Mouse (Mus musculus): ENCODE data around the gene Lgals9.

The Lgals9 gene

DNA sequence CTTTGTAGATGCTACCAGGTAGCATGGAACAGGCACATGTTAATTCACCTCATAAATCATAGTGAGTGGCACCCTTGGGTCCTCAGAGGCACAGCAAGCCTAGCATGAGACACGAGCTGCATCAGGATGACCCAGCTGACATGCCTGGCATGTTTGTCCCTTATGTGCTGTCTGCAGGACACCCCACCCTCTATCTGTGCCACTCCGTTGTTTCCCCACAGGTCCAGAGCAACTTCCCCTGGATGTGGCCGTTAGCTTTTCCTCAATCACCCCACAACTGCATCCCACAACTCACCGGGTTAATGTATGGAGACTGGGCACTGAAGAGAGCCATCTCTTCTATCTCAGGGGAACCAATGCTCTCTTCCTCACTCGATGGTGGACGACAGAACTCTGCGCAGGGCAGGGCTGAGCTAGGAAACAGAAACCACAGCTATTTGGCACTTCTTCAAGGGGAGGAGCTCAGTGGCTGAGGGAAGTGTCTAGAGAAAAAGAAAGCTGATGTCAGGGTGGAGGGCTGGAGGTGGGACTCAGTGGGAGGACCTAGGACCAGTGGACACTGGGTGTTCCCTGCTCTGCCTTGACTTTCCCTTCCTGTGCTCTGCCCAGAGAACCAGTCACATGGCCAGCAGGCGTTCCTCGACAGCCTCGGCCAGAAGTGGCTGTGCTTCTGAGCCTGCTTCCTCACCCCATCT lies at the start of gene Lgals9:
Lgals9 (minus strand) TSS at position 464 of the 695 bp plus-strand sequence.
- peak; percentile 44 for DNase-seq (ENCODE audit: low spot score)

DNA sequence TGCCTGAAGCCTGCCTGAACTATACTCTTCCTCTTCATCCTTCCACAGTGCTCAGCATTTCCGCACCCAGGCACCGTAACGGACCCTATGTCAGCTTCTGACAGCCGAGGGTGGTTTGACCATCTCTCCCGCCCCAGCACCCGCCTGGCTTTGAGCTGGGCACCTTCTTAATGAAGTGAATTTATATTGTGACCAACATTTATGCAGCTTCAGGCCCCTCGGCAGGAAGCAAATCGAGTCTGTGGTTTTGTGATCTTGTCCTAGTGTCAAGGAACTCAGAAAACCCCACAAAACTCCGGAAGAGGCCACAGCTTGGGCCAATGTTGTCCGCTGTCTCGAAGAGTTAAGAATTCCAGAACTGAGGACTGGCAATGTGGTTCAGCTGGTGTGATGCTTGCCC lies 48.9 kb upstream of the Lgals9 start:
- no peak for DNase-seq (ENCODE audit: low spot score)

DNA sequence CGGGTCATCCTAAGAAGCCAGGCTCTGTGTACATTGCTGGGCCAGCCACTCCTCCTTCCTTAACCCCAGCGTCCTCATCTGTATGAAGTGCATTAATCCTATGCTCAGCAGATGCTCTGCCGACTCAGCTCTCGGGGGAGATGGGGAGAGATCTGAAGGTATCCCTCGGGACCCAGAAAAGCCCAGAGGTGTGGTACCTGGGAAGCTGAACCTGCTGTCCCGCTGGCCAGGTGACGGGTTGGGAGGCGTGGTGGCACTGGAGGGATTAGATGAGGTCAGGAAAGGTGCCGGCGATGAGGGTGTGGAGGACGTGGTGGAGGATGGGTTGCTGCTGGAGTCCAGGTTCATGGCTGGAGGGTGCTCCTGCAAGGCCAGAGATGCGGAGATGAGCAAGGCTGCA lies 48.3 kb upstream of the Lgals9 start:
- no peak for DNase-seq (ENCODE audit: low spot score)

DNA sequence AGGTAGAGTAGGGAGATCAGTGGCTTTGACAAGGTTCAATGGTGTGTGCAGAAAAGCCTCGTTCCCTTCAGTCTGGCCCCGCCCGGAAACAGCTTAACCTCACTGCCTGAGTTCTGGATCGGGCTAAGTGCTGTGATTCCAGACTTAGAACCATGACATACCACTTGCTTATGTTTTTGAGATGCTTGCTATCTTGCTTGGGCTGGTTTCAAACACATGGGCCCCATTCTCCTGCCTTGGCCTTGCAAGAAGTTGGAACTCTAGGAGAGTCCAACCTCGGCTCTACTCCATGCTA lies 46.7 kb upstream of the Lgals9 start:
- DNase-seq (ENCODE audit: low spot score): no peak

DNA sequence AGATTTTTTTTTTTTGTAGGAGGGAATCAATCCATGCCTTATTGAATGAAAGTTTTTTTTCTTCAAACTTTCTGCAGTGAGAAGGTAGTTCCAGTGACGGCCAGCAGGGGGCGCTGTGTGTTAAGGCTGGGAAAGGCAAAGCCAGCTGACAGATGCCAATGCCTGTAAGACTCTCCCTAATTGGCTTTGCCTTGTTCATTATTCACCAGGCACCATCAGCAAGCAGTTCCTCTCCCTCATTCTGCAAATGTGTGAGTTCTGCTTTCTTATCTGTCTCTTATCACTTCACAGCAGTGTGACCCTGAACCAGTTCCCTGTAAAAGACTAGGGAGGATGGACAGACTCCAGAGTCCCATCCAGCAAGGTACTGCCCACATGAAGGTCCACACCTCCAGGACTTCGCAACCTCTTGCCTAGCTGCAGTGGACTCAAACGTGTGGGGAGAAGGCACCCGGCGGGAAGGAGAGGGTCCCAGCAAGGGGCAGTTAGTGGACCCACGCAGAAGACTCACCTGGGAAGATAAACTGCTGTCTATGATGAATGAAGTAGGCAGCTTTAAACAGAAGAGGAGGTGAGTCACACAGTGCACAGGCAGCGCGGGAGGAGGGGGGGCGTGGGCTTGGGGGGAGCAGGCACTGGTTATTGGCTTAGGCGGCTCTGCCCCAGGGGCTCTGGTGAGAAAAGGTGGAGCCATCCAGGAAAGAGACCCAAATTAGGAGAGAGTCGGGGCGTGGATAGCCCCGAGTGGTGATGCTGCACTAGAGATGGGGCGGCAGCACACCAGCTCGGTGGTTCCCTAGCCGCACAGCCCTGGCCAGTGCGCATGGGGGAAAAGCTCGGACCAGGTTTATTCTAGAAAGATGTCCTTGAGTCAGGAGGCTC lies 46.1 kb upstream of the Lgals9 start:
- peak; percentile 64 for DNase-seq (ENCODE audit: low spot score)

DNA sequence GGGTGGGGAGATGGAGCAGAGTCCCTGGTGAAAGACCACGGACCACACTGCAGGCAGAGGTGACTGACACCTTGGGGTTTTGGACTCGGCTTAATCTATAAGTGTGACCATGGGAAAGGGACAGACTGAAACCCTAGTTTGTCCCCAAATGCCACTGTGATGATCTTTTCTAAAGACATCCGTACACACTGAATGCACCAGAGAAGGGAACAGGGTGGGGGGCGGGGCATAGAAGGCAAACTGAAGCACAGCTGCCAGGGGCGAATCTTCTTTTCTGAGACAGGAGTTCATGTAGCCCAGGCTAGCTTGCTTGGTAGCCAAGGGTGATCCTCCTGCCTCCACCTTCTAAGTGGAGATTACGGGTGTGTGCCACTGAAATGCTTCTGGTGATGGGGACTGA lies 39.0 kb upstream of the Lgals9 start:
- no peak for DNase-seq (ENCODE audit: low spot score)

DNA sequence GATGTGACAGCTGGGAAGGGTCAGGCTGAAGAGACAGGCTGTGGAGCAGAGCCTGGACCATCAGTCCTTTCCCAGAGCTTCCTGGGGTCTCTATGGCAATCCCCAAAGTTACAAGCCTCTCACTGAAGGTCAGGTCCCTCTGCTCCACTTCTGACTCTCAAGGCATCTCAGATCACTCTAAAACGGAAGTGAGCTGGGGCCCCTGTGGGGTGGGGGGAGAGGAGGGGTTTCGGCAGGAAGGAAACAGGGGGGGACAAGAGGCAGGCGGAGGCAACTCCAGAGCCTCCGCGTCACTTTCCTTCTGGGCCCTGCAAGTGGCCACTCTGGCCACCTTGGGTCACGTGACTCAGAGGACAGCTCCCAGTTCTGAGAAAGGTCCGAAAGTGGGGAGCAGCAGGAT lies 38.6 kb upstream of the Lgals9 start:
- no peak for DNase-seq (ENCODE audit: low spot score)

DNA sequence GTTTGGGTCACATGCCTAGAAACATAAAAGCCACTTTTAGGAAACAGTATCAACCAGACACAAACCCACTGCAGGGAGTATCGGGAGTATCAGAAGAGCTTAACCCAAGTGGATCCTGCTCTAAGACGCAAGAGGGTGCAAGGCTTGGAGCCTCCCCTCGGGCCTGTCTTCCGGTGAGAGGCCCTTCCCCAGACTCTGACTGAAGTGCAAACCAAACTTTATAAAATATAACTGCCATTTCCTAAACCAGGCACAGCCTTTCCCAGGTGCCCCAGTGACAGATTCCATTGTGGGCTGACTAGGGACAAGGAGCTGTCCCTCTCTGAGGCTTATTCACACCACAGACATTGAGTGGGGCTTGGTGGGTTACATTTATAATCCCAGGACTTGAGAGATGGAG lies 38.1 kb upstream of the Lgals9 start:
- no peak for DNase-seq (ENCODE audit: low spot score)

DNA sequence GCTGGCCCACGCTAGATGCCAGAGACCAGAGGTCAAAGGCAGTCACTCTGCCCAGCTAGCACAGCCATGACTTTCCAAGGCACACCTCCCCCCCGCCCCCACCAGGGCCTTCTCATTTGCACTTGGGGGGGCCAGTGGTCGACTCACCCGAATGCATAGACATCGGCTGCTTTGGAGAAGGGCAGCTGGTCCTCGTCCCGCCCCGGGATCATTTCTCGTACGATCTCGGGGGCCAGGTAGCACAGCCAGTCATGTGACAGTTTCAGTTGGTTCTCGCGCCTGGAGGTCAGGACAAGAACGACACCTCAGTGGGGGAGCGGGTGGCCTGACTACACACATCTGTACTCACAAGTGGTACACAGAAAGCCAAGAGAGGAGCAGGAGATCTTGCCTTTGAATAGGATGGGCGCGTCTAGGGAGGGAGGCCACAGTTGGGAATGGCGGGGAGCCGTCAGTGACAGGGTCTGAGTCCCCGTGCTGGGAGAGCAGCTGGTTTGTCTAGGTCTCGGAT lies 35.8 kb upstream of the Lgals9 start:
- no peak for DNase-seq (ENCODE audit: low spot score)

DNA sequence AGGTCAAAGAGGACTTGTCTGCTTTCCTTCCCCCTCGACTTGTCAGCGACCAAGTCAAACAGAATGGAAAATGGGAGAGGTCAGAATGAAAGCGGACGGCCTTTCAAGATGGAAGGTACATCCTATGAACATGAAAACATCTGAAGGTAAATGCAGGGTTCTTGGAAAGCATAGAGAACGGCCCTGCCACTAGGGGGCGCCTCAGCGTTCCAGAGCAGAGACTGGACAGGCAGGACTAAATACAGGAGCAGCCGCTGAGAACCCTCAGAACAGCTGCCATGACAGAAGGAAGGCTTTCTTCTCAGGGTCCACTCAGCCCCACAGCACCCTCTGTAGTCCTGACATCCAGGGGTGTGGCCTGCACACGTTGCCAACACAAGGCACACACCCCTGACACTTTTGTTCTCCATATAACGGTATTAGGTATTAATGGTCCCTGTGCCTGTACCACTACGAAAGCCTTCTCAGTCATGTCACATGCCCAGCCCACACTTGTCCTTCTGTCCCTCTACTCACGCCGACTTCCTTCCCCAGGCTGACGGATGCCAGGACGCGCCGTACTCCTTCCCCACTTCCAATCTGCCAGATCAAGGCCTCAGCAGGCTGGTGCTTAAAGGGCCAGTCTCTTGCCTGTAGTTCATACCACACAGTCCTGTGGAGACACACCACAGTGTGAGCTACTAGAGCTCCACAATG lies 35.2 kb upstream of the Lgals9 start:
- peak; percentile 42 for DNase-seq (ENCODE audit: low spot score)

DNA sequence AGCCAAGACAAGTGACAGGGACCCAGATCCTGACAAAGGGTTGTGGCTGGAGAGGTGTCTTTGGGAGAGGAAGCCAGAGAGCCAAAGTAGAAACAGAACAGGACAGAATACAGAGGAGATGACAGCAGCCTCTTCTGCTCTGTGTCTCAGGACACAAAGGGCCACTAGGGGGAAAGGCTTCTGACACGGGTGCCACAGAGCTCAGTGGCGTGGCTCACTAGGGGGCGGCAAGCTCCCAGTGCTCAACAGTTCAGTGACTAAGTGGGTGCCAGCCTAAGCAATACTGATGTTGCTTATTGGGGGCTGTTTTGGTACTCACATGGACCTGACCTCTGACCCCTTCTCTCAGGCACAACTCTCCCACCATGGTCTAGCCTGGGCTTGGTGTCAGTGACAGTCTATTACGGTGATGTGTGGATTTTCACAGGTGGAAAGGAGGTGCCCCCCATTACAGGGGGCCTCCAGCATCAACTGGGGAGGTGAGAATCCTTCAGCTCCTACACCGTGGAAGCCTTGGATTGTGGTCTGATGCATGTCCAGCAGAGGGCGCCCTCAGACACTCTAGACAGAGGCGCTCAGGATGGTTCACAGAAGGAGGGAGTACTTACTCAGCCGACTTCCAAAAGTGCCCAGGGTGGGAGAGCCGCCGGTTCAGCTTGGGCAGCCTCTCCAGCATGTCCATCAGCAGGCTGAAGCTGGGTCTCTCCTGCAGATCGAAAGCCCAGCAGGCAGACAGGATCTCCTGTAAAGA lies 34.4 kb upstream of the Lgals9 start:
- DNase-seq (ENCODE audit: low spot score): peak; percentile 66

DNA sequence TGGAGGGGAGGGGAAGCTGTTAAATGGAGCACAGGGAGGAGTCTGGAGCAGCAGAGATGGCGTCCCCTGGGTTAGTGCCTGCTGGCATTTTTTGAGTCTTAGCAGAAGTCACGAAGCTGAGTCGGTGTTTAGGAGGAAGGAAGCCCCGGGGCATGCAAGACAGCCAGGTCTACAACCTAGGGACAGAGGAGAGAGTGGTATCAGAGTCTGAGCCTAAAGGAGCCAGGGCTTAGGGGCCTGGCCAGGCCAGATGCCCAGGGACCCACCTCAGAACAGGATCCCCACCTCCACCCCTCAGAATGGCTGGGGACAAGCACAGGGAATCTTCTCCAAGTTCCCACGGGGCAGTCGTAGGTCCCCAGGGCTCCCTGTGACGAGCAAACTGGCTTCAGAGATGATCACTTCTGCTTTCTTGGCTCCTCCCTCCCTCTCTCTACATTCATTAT lies 32.4 kb upstream of the Lgals9 start:
- no peak for DNase-seq (ENCODE audit: low spot score)

DNA sequence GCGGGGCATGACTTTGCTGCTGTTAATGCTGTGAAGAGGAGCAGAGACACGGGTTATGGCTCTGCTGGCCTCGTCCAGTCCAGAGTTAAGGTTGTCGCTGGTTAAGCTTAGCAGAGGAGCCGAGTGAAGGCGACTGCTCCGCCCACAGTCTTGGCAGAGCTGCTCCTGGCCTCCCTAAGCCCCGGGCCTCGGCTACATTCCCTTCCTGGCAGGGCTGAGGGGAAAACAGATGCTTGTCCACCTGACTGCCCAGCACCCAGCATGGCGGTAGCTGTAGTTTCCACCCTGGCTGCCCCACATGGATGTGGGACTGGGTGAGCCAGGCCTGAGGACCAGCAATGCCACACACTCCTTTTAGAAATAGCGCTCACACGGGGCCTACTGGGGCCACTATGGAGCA lies 31.5 kb upstream of the Lgals9 start:
- DNase-seq (ENCODE audit: low spot score): no peak

DNA sequence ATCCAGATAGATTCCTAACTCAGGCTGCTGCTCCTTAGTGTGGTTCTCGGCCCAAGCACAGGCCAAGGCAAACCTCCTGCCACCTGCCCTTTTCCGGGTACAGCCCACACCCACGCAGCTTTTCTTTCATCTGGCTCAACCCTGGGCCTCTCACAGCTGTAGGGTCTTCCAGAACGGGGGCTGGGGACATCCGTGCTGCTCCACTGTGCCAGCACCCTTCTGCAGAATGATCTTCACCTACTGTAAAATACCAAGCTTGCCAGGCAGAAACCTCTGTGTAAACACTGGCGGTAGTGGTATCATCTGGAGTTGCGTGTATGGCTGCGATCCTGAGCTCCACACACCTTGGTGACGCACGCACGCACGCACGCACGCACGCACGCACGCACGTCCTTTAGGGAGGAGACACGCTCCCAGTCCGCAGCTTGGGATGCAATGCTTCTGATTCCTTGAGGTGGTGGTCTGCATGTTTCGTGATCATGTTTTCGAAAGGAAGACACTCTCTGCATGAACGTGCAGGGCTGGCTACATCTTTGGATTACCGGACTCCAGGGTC lies 31.0 kb upstream of the Lgals9 start:
- no peak for DNase-seq (ENCODE audit: low spot score)

DNA sequence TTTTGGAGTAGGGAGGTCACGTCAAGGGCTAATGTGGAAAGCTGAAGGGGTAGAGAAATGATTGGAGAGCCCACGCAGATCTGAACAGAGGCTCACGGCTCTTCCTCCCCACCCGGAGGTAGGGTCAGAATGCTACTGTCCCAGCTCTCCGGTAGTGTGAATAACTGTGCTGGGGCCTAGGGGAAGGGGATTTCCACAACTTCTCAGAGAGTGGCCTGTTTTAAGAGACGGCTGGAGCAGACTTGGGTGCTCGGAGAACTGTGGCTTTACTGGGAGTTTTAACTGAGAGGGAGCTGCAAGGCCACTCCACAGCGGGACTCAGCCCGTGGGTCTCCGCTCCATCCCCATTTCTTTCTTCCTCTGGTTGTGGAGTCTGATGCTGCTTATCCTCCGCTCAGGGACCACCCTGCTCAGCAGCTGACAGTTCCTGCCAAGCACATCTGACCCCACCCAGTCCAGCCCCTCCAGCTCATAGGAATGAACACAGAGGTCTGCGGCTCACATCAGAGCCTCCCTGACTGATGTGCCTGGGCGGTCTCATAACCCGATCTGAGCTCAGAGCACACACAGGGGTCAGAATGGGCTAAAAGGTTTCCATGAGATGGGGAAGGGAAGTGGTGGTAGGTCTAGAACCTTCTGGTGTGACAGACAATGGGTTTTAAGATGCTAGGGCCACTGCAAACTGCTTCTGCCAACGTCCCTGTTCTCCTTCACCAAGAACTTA lies 30.0 kb upstream of the Lgals9 start:
- DNase-seq (ENCODE audit: low spot score): no peak

DNA sequence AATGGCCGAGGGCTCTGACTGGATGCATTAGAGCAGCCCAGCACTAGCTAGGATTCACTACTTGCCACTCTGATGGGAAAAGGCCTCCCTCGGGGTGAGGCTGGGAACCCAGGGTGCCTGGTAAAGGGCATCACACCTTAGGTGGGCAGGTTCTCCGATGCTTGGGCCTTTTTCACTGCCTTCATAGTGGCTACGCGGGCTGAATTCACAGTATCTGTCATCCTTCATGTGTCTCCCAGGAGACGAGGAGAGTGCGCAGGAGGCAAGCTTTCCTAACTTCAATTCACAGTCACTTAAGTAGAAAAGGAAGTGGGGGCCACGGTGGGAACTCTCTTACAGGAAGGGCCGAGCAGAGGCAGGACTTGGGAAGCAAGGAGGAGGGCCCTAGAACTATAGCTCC lies 29.1 kb upstream of the Lgals9 start:
- no peak for DNase-seq (ENCODE audit: low spot score)

DNA sequence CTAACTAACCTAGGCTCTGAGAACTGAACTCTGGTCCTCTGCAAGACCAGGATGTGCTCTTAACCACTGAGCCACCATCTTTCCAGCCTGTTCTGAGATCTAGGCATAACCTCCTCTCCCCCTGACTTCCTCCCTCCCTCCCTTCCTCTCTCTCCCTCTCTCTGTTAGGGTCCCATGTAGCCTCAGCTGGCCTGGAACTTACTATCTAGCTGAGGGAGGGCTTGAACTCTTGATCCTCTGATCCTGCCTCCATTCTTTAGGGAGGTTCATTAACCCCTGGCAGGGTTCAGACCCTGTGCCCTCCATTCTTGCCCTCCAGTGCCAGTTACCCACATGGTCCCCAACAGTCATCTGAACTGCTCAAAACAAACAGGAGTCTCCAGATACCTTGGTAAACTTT lies 28.3 kb upstream of the Lgals9 start:
- DNase-seq (ENCODE audit: low spot score): no peak

DNA sequence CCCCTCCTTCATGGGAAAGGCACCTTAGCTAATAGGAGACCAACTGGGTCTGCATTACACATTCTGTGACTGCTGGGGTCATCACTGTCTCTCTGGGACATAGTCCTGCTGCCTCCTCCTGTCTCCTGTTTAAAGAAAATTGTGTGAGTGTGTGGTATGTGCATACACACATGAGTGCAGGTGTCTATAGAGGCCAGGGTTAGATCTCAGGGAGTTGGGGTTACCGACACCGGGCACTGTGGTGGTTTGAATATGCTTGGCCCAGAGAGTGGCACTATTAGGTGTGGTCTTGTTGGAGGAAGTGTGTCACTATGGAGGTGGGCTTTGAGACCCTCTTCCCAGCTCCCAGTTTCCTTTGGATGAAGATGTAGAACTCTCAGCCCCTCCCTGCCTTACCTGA lies 27.8 kb upstream of the Lgals9 start:
- no peak for DNase-seq (ENCODE audit: low spot score)

DNA sequence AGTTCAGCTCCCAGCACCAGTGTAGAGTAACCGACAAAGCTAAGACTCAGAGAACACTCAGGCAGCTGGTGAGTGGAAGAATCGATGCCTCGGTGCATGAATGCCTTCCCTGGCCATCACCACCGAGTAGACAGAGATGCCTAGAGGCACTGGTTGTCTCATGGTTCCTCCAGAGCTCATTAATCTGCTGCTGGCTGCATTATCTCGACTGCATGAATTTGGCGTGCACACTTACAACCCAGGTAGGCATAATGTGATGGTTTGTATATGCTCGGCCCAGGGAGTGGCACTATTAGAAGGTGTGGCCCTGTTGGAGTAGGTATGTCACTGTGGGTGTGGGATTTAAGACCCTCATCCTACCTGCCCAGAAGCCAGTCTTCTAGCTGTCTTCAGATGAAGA lies 24.1 kb upstream of the Lgals9 start:
- no peak for DNase-seq (ENCODE audit: low spot score)

DNA sequence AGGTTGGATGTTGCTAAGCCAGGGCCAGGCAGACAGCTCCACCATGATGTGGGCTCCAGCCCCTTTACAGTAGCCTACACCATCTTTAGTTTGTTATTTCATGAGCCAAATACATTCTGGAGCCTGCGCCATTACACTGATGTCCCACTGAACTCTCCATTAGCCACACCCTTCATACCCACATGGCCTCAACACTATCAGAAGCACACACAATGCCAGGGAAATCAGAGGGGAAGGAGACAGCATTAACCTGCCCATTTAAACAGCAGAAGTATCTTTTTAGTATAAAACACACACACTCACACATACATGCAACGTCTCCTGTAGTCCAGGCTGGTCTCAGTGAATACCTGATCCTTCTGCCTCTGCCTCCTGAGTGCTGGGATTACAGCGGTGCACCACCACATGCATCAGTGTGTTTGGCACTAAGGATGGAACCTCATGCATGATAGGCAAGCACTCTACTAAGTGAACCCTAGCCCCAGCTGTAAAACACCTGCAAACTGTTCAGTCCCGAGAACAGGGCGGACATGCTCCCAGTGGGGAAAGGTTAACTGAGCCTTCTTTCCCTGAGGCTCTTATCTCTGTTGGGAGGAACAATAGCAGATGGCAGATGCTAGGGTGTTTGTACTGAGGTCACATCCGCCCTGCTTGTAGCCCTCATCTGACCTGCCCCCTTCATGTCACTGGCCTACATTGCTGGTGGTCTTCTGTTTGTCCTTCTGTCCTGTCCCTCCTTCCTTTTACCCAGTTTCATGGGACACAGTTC lies 23.4 kb upstream of the Lgals9 start:
- no peak for DNase-seq (ENCODE audit: low spot score)
